Mouse (Mus musculus) forebrain, embryonic 11.5 days (tissue): ENCODE measurements around the gene Ccdc106. TPM values are rescaled to one million over a fixed set of nuclear protein-coding genes. Genes with fewer than 3 reads are reported as not detected.
"Not testable (repeated sequence)": the region's sequence is repeated elsewhere in the genome, so short reads cannot be mapped to it uniquely, and the experiment has no call there.

Source experiments
- ATAC-seq: fragments of 200-750 bp; cut with Nextera tagmentation; replicated peaks from 2 replicates; pipeline ENCODE4 v1.8.0; 2017; ENCODE audit warnings: moderate TSS enrichment; ENCODE audit not compliant: low FRiP score
- DNase-seq: peaks from one replicate; pipeline ENCODE4 v3.0.0-alpha.2; 2017; ENCODE audit warnings: low spot score
- H3K27ac ChIP-seq: fragments of 300-500 bp; sonication (generic); 2 replicates; pipeline ENCODE4 v1.5.1; 2014; ENCODE audit warnings: low read depth, low read length
- H3K27me3 ChIP-seq: fragments of 300-500 bp; sonication (generic); 2 replicates; pipeline ENCODE4 v1.6.1; 2014; ENCODE audit warnings: mild to moderate bottlenecking, low read length, mixed read lengths; ENCODE audit not compliant: control insufficient read depth, insufficient read depth
- H3K36me3 ChIP-seq: fragments of 300-500 bp; sonication (generic); 2 replicates; pipeline ENCODE4 v1.6.1; 2014; ENCODE audit warnings: mild to moderate bottlenecking, low read length, moderate library complexity, mixed read lengths; ENCODE audit not compliant: control insufficient read depth, insufficient read depth
- H3K4me1 ChIP-seq: fragments of 300-500 bp; sonication (generic); replicated peaks from 2 replicates; pipeline ENCODE4 v1.6.1; 2014; ENCODE audit warnings: low read length, mixed read lengths; ENCODE audit not compliant: control insufficient read depth, insufficient read depth
- H3K4me2 ChIP-seq: fragments of 300-500 bp; sonication (generic); 2 replicates; pipeline ENCODE4 v1.6.1; 2014; ENCODE audit warnings: low read depth, mild to moderate bottlenecking, low read length, moderate library complexity, mixed read lengths; ENCODE audit not compliant: severe bottlenecking
- H3K4me3 ChIP-seq: fragments of 300-500 bp; sonication (generic); 2 replicates; pipeline ENCODE4 v1.5.1; 2014; ENCODE audit warnings: low read depth, low read length
- H3K9ac ChIP-seq: fragments of 300-500 bp; sonication (generic); 2 replicates; pipeline ENCODE4 v1.6.1; 2014; ENCODE audit warnings: low read length
- H3K9me3 ChIP-seq: fragments of 300-500 bp; sonication (generic); 2 replicates; pipeline ENCODE4 v1.6.1; 2016; ENCODE audit warnings: low read length, mixed read lengths; ENCODE audit not compliant: control insufficient read depth
- WGBS: fragments of 180-500 bp; shearing (Covaris S2); extraction: QIAGEN DNeasy Blood & Tissue Kit; methylation state at CpG from one replicate; pipeline ENCODE4 v1.1.7; 2014; 5-methylcytosine and 5-hydroxymethylcytosine counted together
- polyA plus RNA-seq: library from polyadenylated mRNA; unstranded; fragments of >200 nt; fragmentation: Nextera tagmentation; extraction: Ambion mirVana; gene quantifications from 2 replicates; pipeline ENCODE4 v1.2.1, GENCODE M21; 2014

Gene Ccdc106
- polyA plus RNA-seq, 1 experiment from 2014 or later: 7.2 TPM

DNA sequence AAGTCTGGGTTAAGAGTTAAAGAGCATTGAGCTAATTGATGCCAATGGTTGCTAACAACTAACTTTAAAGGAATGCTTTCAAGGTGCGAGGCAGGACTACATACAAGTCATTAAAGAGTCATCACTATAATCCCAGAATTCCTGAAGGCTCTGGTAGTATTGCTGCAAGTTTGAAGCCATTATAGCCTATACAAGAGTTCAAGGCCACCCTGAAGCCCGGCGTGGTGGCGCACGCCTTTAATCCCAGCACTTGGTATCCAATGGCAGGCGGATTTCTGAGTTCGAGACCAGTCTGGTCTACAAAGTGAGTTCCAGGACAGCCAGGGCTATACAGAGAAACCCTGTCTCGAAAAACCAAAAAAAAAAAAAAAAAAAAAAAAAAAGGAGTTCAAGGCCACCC, 777 bp upstream of the Ccdc106 start:
- WGBS: 30% methylated on average over 8 of the region's 8 CpGs
- not testable (repeated sequence) for H3K4me1 ChIP-seq, DNase-seq, H3K36me3 ChIP-seq, ATAC-seq, H3K27me3 ChIP-seq, H3K9me3 ChIP-seq
- Histone ChIP-seq H3K27ac (peak overlapping the region; percentile 90), H3K4me2 (peak overlapping the region; percentile 68), H3K4me3 (peak overlapping the region; percentile 86), H3K9ac (peak overlapping the region; percentile 95)

DNA sequence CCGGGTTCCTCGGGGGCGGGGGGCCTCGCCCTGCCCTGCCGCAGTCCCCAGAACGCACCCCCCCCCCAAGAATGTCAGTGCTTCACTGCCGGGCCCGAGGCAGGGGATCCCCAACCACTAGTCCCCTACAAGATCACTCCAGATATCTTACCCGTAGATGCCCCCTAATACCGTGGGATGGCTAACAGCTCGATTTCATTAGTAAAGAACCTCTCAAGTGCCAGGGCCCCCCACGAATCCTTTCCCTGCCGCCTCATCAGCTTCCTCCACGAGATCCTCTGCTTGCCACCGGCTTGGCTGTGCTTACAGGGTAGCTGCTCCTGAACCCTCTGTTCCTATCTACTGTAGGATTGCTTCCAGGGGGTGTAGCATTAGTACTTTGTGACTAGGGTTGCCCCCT, 332 bp downstream of the Ccdc106 start:
- WGBS: under 1% methylated on average over 9 of the region's 15 CpGs
- H3K36me3 ChIP-seq: no peaks in the 10 kb centered on the region; the same call in 1 of the 2 replicates
- peak overlapping the region; percentile 86 for H3K4me3 ChIP-seq
- H3K27ac ChIP-seq: peak overlapping the region; percentile 90
- ATAC-seq: no peak; the same call in 1 of the 2 replicates
- H3K4me1 ChIP-seq: peaks cover 3% of the 10 kb centered on the region; the same call in 1 of the 2 replicates
- H3K9me3 ChIP-seq: no peaks in the 10 kb centered on the region
- no peaks in the 10 kb centered on the region for H3K27me3 ChIP-seq
- H3K9ac ChIP-seq: peak overlapping the region; percentile 95
- no peak for DNase-seq
- H3K4me2 ChIP-seq: peak overlapping the region; percentile 68

DNA sequence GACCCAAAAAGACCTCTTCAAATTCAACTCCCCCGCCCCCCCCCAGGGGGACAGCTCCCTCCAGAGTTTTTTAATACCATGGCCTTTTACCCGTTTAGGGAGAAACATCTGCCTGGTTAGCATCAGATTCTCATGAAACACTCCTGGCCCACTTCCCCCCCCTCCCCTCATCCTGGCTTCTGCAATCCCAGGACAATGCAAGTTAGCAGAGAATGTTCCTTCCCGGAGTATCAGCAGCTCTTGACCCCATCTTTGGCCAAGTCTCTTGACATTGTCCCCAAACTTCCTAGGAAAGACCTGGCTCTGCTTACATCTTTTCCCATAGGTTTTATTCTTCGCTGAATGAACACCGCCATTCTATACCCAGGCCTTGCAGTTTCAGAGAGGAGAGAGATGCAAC, 844 bp downstream of the Ccdc106 start:
- WGBS: 56% methylated on average over 5 of the region's 5 CpGs
- H3K27me3 ChIP-seq: no peaks in the 10 kb centered on the region
- DNase-seq (no peak), ATAC-seq (no peak)
- no peaks in the 10 kb centered on the region; the same call in 1 of the 2 replicates for H3K36me3 ChIP-seq
- peak overlapping the region; percentile 68 for H3K4me2 ChIP-seq
- 0 out of 2 replicates have a peak overlapping the region, but pooled peaks have one; percentile 90 for H3K27ac ChIP-seq
- peaks cover 3% of the 10 kb centered on the region; the same call in 1 of the 2 replicates for H3K4me1 ChIP-seq
- H3K4me3 ChIP-seq: peak overlapping the region; percentile 86
- no peaks in the 10 kb centered on the region for H3K9me3 ChIP-seq
- peak overlapping the region; percentile 95 for H3K9ac ChIP-seq

DNA sequence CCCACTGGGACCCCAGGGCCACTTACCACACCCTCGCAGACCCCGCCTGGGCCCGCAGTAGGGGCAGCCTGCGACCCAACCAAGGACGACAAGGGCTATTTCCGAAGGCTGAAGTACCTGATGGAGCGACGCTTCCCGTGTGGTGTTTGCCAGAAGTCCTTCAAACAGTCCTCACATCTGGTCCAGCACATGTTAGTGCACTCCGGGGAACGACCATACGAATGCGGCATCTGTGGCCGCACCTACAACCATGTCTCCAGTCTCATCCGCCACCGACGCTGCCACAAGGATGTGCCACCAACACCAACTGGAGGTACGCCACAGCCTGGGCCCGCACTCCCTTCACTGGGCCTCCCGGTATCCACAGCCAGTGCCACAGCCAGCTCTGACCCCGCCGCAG, 9.2 kb downstream of the Ccdc106 start:
- peaks cover 46% of the 10 kb centered on the region for H3K36me3 ChIP-seq
- 98% methylated on average over 22 of the region's 22 CpGs for WGBS
- no peak overlapping the region for H3K27ac ChIP-seq
- no peak overlapping the region for H3K9ac ChIP-seq
- peaks cover 29% of the 10 kb centered on the region for H3K9me3 ChIP-seq
- no peaks in the 10 kb centered on the region for H3K4me1 ChIP-seq
- no peak for DNase-seq
- no peak overlapping the region for H3K4me3 ChIP-seq
- H3K4me2 ChIP-seq: no peak overlapping the region
- ATAC-seq: no peak
- H3K27me3 ChIP-seq: no peaks in the 10 kb centered on the region

DNA sequence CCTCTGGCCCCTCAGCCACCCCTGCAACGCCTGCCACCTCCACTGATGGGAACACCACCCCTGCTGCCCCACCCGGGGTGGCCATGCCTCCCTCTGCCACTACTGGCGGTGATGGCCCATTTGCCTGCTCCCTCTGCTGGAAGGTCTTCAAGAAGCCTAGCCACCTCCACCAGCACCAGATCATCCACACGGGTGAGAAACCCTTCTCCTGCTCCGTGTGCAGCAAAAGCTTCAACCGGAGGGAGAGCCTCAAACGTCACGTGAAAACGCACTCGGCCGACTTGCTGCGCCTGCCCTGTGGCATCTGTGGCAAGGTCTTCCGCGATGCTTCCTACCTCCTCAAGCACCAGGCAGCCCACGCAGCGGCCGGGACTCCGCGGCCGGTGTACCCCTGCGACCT, 9.6 kb downstream of the Ccdc106 start:
- Histone ChIP-seq H3K9me3 (peaks cover 29% of the 10 kb centered on the region), H3K4me2 (no peak overlapping the region), H3K36me3 (peaks cover 46% of the 10 kb centered on the region), H3K4me3 (no peak overlapping the region), H3K9ac (no peak overlapping the region), H3K4me1 (no peaks in the 10 kb centered on the region), H3K27ac (no peak overlapping the region), H3K27me3 (no peaks in the 10 kb centered on the region)
- 89% methylated on average over 21 of the region's 21 CpGs for WGBS
- no peak for DNase-seq
- no peak for ATAC-seq

DNA sequence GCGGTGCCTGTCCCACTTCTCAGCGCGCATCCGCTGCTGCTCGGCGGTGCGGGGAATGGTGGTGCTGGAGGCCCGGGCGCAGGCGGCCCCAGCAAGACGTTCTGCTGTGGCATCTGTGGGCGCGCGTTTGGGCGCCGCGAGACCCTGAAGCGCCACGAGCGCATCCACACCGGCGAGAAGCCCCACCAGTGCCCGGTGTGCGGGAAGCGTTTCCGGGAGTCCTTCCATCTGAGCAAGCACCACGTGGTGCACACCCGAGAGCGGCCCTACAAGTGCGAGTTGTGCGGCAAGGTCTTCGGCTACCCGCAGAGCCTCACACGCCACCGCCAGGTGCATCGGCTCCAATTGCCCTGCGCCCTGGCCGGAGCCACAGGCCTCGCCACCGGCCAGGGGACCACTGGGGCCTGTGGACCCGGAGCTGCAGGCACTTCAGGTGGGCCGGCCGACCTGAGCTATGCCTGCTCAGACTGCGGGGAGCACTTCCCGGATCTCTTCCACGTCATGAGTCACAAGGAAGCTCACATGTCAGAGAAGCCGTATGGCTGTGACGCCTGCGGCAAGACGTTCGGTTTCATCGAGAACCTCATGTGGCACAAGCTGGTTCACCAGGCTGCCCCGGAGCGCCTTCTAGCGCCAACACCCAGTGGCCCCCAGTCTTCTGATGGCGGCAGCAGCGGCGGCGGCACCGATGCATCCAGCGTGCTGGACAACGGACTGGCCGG, 10.4 kb downstream of the Ccdc106 start:
- H3K9me3 ChIP-seq: peaks cover 29% of the 10 kb centered on the region
- H3K27me3 ChIP-seq: no peaks in the 10 kb centered on the region
- DNase-seq: no peak
- 85% methylated on average over 63 of the region's 63 CpGs for WGBS
- H3K4me1 ChIP-seq: no peaks in the 10 kb centered on the region
- H3K9ac ChIP-seq: no peak overlapping the region
- ATAC-seq: no peak
- no peak overlapping the region for H3K4me3 ChIP-seq
- no peak overlapping the region for H3K4me2 ChIP-seq
- peaks cover 48% of the 10 kb centered on the region for H3K36me3 ChIP-seq
- H3K27ac ChIP-seq: no peak overlapping the region

DNA sequence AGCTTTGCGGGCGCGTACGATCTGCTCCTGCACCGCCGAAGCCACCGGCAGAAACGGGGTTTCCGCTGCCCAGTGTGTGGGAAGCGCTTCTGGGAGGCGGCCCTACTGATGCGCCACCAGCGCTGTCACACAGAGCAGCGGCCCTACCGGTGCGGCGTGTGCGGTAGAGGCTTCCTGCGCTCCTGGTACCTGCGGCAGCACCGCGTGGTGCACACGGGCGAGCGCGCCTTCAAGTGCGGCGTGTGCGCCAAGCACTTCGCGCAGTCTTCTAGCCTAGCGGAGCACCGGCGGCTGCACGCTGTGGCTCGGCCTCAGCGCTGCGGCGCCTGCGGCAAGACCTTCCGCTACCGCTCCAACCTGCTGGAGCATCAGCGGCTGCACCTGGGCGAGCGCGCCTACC, 11.1 kb downstream of the Ccdc106 start:
- WGBS: 73% methylated on average over 46 of the region's 46 CpGs

DNA sequence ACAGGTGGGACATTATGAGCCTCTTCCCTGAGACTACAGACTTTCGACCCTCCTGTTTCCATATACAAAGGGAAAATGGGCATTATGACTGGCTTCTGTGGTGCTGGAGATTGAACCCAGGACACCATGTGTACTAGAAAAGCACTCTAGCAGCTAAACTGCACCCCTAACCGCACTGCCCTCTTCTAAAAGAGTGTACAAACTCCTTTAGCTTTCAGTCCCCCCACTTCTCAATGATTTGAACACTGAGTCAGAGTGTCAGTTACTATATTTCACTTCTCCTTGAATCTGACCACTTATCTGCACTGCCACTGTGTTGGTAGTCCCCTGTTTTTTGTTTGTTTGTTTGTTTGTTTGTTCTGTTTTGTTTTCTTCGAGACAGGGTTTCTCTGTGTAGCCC, 13.5 kb downstream of the Ccdc106 start, which contains the start of gene 4632433K11Rik:
4632433K11Rik (plus strand) TSS at position 301 of the 400 bp plus-strand sequence.
- 83% methylated on average over 3 of the region's 3 CpGs for WGBS
- peaks cover 29% of the 10 kb centered on the region for H3K9me3 ChIP-seq
- DNase-seq (no peak), ATAC-seq (no peak)
- no peaks in the 10 kb centered on the region for H3K27me3 ChIP-seq
- H3K4me1 ChIP-seq: no peaks in the 10 kb centered on the region
- H3K36me3 ChIP-seq: peaks cover 45% of the 10 kb centered on the region
- no peak within 1 kb of the TSS for H3K27ac ChIP-seq
- no peak within 1 kb of the TSS for H3K9ac ChIP-seq
- no peak within 1 kb of the TSS for H3K4me3 ChIP-seq
- no peak within 1 kb of the TSS for H3K4me2 ChIP-seq

More for the DNA sequence above, 11.1 kb downstream of the Ccdc106 start:
- Histone ChIP-seq H3K27ac (no peak overlapping the region), H3K36me3 (peaks cover 48% of the 10 kb centered on the region), H3K4me3 (no peak overlapping the region), H3K9ac (no peak overlapping the region), H3K4me1 (no peaks in the 10 kb centered on the region), H3K9me3 (peaks cover 29% of the 10 kb centered on the region), H3K27me3 (no peaks in the 10 kb centered on the region), H3K4me2 (no peak overlapping the region)
- ATAC-seq (no peak), DNase-seq (no peak)

DNA sequence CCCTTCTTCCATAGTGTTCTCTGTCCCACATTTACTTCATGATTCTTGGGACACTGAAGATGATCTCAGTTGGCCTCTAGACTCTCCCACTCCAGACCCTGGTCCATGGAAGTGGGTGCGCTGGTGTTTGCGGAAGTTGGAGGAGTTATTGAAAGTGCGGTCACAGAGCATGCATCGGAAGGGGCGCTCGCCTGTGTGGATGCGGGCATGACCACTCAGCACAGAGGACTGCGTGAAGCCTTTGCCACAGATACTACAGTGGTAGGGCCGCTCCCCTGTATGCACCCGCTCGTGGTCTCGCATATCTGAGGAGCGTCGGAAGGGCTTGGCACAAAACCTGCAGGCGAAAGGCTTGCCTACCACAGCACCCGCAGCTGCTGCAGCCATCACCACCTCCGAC, 15.3 kb downstream of the Ccdc106 start:
- no peak overlapping the region for H3K4me3 ChIP-seq
- no peak overlapping the region for H3K9ac ChIP-seq
- no peaks in the 10 kb centered on the region for H3K27me3 ChIP-seq
- no peaks in the 10 kb centered on the region for H3K4me1 ChIP-seq
- peaks cover 15% of the 10 kb centered on the region for H3K9me3 ChIP-seq
- ATAC-seq: no peak
- no peak for DNase-seq
- H3K36me3 ChIP-seq: peaks cover 27% of the 10 kb centered on the region
- no peak overlapping the region for H3K4me2 ChIP-seq
- 93% methylated on average over 17 of the region's 17 CpGs for WGBS
- H3K27ac ChIP-seq: no peak overlapping the region
